Mouse (Mus musculus): ENCODE measurements at regions not wholly inside any gene's neighbourhood (a gene's known extent, or its start where the extent isn't known, plus 50 kb on each side); places are given as distances from the start of the nearest gene placed in this dataset.

GRCm38 (mm10) chr1:88949911-88950310 lies 120.3 kb upstream of the Sh3bp4 start:
- TF ChIP-seq CTCF (conservative IDR thresholded peaks at IDR 0.05; ENCODE audit: low read length), result no peak
- no peak for TF ChIP-seq POU5F1 (IDR thresholded peaks at IDR 0.05; ENCODE audit: borderline replicate concordance, low read length)

Data from E14TG2a.4 (cell line).